Mouse (Mus musculus) stomach, postnatal 0 days (tissue): ENCODE results near the gene Rnf19b. TPM values are rescaled to one million over a fixed set of nuclear protein-coding genes. Genes with fewer than 3 reads are reported as not detected.

Experiments
- ATAC-seq: fragments of 200-750 bp; cut with Nextera tagmentation; 2 replicates; pipeline ENCODE4 v1.8.0; 2017; ENCODE audit not compliant: low FRiP score, low TSS enrichment
- DNase-seq: peaks from one replicate; pipeline ENCODE4 v3.0.0-alpha.2; 2016; ENCODE audit warnings: low spot score
- H3K27ac ChIP-seq: fragments of 300-500 bp; sonication (generic); replicated peaks from 2 replicates; pipeline ENCODE4 v1.5.1; 2014; ENCODE audit warnings: mild to moderate bottlenecking, control low read depth
- H3K27me3 ChIP-seq: fragments of 300-500 bp; sonication (generic); 2 replicates; pipeline ENCODE4 v1.6.1; 2014; ENCODE audit warnings: low read length; ENCODE audit not compliant: control insufficient read depth, insufficient read depth
- H3K36me3 ChIP-seq: fragments of 300-500 bp; sonication (generic); 2 replicates; pipeline ENCODE4 v1.6.1; 2014; ENCODE audit warnings: low read length, mixed read lengths; ENCODE audit not compliant: control insufficient read depth, insufficient read depth
- H3K4me1 ChIP-seq: fragments of 300-500 bp; sonication (generic); replicated peaks from 2 replicates; pipeline ENCODE4 v1.6.1; 2014; ENCODE audit warnings: antibody characterized with exemption; ENCODE audit not compliant: control insufficient read depth, insufficient read depth
- H3K4me2 ChIP-seq: fragments of 300-500 bp; sonication (generic); replicated peaks from 2 replicates; pipeline ENCODE4 v1.6.1; 2014; ENCODE audit warnings: low read depth, mild to moderate bottlenecking, control low read depth, moderate library complexity
- H3K4me3 ChIP-seq: fragments of 300-500 bp; sonication (generic); 2 replicates; pipeline ENCODE4 v1.5.1; 2014; ENCODE audit warnings: low read depth, low read length, control low read depth
- H3K9ac ChIP-seq: fragments of 300-500 bp; sonication (generic); 2 replicates; pipeline ENCODE4 v1.6.1; 2014; ENCODE audit warnings: mild to moderate bottlenecking, low read length, control low read depth, mixed read lengths
- H3K9me3 ChIP-seq: fragments of 300-500 bp; sonication (generic); 2 replicates; pipeline ENCODE4 v1.6.1; 2016; ENCODE audit warnings: low read length; ENCODE audit not compliant: control insufficient read depth
- CTCF ChIP-seq: IDR thresholded peaks from 2 replicates; pipeline ENCODE4 v1.5.1; 2016; ENCODE audit warnings: antibody characterized with exemption, low read depth, mild to moderate bottlenecking, moderate library complexity
- EP300 ChIP-seq: optimal IDR thresholded peaks from 2 replicates; pipeline ENCODE3; 2016; ENCODE audit warnings: antibody characterized with exemption
- WGBS: fragments of 180-500 bp; shearing (Covaris S2); extraction: QIAGEN DNeasy Blood & Tissue Kit; methylation state at CpG from one replicate; pipeline ENCODE4 v1.1.7; 2014; 5-methylcytosine and 5-hydroxymethylcytosine counted together
- polyA plus RNA-seq: library from polyadenylated mRNA; unstranded; fragments of >200 nt; fragmentation: Nextera tagmentation; extraction: Ambion mirVana; gene quantifications from 2 replicates; pipeline ENCODE4 v1.2.1, GENCODE M21; 2015

Gene Rnf19b
- polyA plus RNA-seq, 1 experiment from 2014 or later, result 7.0 TPM

DNA sequence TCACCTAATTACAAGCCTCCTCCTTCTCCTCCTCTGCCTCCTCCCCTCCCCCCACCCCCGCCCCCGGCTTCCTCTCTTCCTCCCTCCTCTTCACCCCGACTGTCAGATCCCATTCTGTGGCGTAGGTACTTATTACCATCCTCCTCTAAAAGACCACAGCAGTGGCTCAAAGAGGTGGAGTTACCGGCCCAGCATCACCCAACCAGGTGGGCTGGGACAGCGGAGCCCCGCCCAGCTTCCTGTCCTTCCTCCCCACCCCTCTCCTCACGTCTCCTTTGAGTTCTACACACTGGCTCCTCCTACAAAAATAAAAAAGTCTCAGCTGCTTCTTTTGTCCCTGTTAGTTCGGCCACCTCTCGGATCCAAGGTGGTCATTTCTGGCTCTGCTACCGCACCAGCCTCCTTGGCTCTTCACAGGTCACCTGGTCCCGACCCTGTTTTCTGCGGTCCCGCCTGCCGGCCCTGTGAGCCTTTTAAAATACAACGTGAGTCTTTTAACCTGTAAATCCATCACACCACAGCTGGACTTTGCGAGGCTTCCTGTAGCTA, 72.8 kb downstream of the Rnf19b start:
- ATAC-seq, result peak; percentile 31; the same call in 1 of the 2 replicates
- Histone ChIP-seq H3K27ac (no peak overlapping the region), H3K4me2 (peak overlapping the region; percentile 47), H3K4me3 (peak overlapping the region; percentile 18; the same call in 1 of the 2 replicates), H3K4me1 (no peaks in the 10 kb centered on the region; the same call in 1 of the 2 replicates), H3K9ac (no peak overlapping the region), H3K36me3 (no peaks in the 10 kb centered on the region), H3K27me3 (no peaks in the 10 kb centered on the region), H3K9me3 (no peaks in the 10 kb centered on the region)
- WGBS, result 9% methylated on average over 17 of the region's 17 CpGs
- DNase-seq, result no peak
- TF ChIP-seq CTCF (no peak), EP300 (no peak)

DNA sequence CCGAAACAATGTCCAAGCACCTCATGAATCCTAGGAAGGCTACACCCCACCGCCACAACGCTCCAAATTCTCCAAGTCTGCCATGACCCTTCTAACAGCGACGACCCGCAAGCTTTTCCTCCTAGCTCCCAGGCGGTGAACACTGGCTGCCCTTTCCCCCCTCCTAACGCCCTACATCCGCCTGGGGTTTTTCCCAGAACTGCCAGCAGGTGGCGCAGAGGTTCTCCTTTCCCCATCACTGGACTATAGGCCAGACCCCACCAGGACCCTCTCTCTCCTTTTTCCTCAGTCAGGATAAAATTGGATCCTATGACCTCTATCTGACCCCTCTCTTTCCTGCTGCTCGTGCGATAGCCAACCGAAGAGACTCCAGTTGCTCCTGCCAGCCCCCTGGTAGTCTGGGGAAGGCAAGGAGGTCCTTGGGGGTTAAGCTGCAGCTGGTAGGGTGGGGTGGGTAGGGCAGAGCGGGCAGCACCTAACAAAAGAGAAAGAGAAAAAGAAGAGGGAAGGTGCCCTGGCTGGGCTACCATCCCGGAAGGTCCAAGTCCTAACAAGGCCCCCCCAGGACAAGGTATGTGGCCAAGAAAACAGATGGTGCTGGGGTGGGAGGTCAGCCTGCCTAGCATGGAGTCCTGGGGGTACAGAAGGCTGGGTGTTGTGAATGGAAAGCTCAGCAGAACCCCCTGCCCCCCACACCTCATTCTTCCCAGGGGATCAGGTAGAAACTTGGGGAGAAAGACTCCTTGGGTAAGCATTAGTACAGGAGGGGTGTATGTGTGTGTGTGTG, 76.9 kb downstream of the Rnf19b start:
- no peak overlapping the region for H3K27ac ChIP-seq

More for the DNA sequence above, 76.9 kb downstream of the Rnf19b start:
- Histone ChIP-seq H3K4me3 (no peak overlapping the region), H3K4me1 (no peaks in the 10 kb centered on the region), H3K9me3 (no peaks in the 10 kb centered on the region), H3K9ac (no peak overlapping the region), H3K27me3 (no peaks in the 10 kb centered on the region), H3K36me3 (no peaks in the 10 kb centered on the region), H3K4me2 (peak overlapping the region; percentile 27)
- TF ChIP-seq EP300 (no peak), CTCF (peak; percentile 89)
- DNase-seq, result peak; percentile 76
- WGBS, result 11% methylated on average over 15 of the region's 15 CpGs
- ATAC-seq, result no peak; the same call in 1 of the 2 replicates

Other genes with a start within 250 kb of the Rnf19b start
- gene Trim62, start 174.7 kb upstream of the Rnf19b start, polyA plus RNA-seq, result 2.6 and 3.5 TPM in 2 replicates
- gene Azin2, start 95.8 kb upstream of the Rnf19b start, polyA plus RNA-seq, result 10.8 and 12.3 TPM in 2 replicates
- gene Ak2, start 66.3 kb upstream of the Rnf19b start, polyA plus RNA-seq, result 137 and 138 TPM in 2 replicates
- gene Tmem54, start 47.3 kb downstream of the Rnf19b start, polyA plus RNA-seq, result 106 and 115 TPM in 2 replicates
- 0.91 and 0.99 TPM in 2 replicates for gene Hpca, start 63.8 kb downstream of the Rnf19b start, polyA plus RNA-seq
- gene Fndc5, start 78.7 kb downstream of the Rnf19b start, polyA plus RNA-seq, result 2.0 and 2.4 TPM in 2 replicates
- 3.7 and 4.5 TPM in 2 replicates for gene S100pbp, start 131.5 kb downstream of the Rnf19b start, polyA plus RNA-seq
- 41.3 and 44.2 TPM in 2 replicates for gene Yars, start 131.5 kb downstream of the Rnf19b start, polyA plus RNA-seq
- 9.6 and 10.3 TPM in 2 replicates for gene C77080, start 203.1 kb downstream of the Rnf19b start, polyA plus RNA-seq
- gene Sync, start 229.3 kb downstream of the Rnf19b start, polyA plus RNA-seq, result 2.9 and 3.2 TPM in 2 replicates